Mouse (Mus musculus): ENCODE measurements at regions not wholly inside any gene's neighbourhood (a gene's known extent, or its start where the extent isn't known, plus 50 kb on each side); places are given as distances from the start of the nearest gene placed in this dataset.

DNA sequence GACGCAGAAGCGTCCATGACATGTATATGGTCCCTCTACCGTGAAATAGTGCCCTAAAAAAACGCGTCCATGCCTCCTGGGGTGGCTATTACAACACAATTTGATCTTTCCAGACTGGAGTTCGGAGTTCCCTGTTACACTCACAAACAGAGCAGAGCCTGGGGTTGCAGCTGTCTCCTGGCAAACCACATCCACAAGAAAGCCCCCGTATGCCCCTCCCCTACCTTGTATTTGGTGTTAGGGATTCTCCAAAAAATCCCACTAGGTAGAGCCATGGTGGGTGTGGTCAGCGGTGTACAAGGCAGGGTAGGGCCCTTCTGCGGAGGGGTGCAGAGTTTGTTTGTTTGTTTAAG lies 70.0 kb downstream of the Tnp1 start:
- no peak for TF ChIP-seq CTCF (IDR thresholded peaks at IDR 0.05; ENCODE audit: low read depth)
- no peak overlapping the region for H3K4me3 ChIP-seq (ENCODE audit: low read depth, low read length)

DNA sequence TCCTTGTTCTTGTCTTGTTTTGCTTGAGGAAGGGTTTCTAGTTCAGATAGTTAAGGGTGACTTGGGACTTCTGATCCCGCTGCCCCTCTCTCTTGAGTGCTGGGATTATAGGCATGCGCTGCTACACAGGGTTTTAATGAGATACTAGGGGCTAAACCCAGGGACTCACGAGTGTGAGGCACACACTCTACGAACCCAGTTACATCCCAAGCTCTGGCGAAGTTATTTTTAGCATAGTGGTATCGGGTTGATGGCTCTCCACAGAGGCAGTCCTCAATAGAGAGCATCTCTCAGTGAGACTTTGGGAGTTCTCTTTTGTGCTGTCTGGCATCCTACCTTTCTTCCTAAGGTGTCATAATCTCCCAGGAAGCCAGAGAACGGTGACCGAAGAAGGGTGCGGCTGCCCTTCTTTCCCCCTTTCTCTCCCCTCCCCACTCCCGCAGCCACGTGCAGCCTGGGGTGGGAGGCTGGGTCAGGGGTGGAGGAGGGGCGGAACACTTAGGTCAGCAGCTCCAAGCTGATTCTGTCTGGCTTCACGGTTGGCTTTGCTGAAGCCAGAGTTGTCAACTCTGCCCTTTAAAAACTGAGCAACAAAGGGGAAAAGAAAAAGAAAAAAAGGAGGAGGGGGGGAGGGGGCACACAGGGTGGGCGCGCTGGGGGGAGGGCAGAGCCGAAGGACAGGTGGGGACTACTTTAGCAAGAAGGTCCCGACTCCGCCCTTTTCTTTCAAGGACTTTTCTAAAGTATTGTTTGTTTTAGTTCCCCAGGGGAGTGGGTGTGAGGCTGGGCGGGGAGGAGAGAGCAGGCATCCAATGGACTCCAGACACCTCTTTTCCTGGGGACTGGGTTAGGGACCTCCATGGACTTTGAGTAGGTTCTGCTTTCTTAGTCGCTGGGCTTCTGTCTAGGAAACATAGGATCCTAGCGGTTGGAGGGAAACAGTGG lies 70.4 kb upstream of the Igfbp5 start:
- peak overlapping the region; percentile 57 for H3K27ac ChIP-seq (ENCODE audit: low read depth, low read length)

More for the DNA sequence above, 70.0 kb downstream of the Tnp1 start:
- Histone ChIP-seq H3K4me1 (replicated peaks; ENCODE audit: control insufficient read depth, insufficient read depth, low read length) (peaks cover 10% of the 10 kb centered on the region; the same call in 1 of the 2 replicates), H3K36me3 (ENCODE audit: control insufficient read depth, insufficient read depth) (no peaks in the 10 kb centered on the region), H3K9me3 (ENCODE audit: control insufficient read depth) (no peaks in the 10 kb centered on the region), H3K27me3 (replicated peaks; ENCODE audit: control insufficient read depth, insufficient read depth, low read length) (no peaks in the 10 kb centered on the region), H3K9ac (ENCODE audit: low read depth, low read length) (no peak overlapping the region), H3K27ac (ENCODE audit: low read depth, low read length) (peak overlapping the region; percentile 57), H3K4me2 (replicated peaks; ENCODE audit: low read depth) (peak overlapping the region; percentile 51)
- 0 out of 2 replicates have a peak, but pooled peaks have one; percentile 2 for ATAC-seq
- 14% methylated on average over 9 of the region's 9 CpGs for WGBS

DNA sequence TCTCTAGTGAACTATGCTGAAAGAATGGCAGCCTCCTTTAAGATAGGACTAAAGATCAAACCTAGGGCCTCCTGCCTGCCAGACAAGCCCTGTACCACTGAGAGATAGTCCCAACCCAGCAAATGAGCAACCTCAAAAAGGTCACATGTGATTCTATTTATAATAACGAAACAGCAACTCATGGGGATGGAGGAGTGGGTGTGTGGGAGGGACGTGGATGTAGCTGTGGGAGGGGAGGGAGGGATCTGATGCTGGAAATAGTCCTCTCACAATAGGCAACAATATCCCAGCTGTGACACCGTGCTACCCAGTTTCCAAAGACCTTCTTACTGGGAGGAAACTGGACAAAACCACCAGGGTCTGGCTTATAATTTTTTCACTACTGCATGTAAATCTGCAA lies 69.5 kb upstream of the Igfbp5 start:
- Histone ChIP-seq H3K27ac (ENCODE audit: low read depth, low read length) (no peak overlapping the region), H3K27me3 (replicated peaks; ENCODE audit: control insufficient read depth, insufficient read depth, low read length) (no peaks in the 10 kb centered on the region), H3K4me2 (replicated peaks; ENCODE audit: low read depth) (no peak overlapping the region), H3K9me3 (ENCODE audit: control insufficient read depth) (no peaks in the 10 kb centered on the region), H3K4me3 (ENCODE audit: low read depth, low read length) (no peak overlapping the region), H3K36me3 (ENCODE audit: control insufficient read depth, insufficient read depth) (no peaks in the 10 kb centered on the region), H3K9ac (ENCODE audit: low read depth, low read length) (no peak overlapping the region), H3K4me1 (replicated peaks; ENCODE audit: control insufficient read depth, insufficient read depth, low read length) (peaks cover 10% of the 10 kb centered on the region; the same call in 1 of the 2 replicates)
- TF ChIP-seq CTCF (IDR thresholded peaks at IDR 0.05; ENCODE audit: low read depth) = no peak
- 43% methylated on average over 3 of the region's 3 CpGs for WGBS
- no peak for ATAC-seq

More for the DNA sequence above, 70.4 kb upstream of the Igfbp5 start:
- no peak for TF ChIP-seq CTCF (IDR thresholded peaks at IDR 0.05; ENCODE audit: low read depth)
- no peaks in the 10 kb centered on the region for H3K9me3 ChIP-seq (ENCODE audit: control insufficient read depth)
- no peaks in the 10 kb centered on the region for H3K36me3 ChIP-seq (ENCODE audit: control insufficient read depth, insufficient read depth)
- H3K27me3 ChIP-seq (replicated peaks; ENCODE audit: control insufficient read depth, insufficient read depth, low read length) = no peaks in the 10 kb centered on the region
- H3K9ac ChIP-seq (ENCODE audit: low read depth, low read length) = 0 out of 2 replicates have a peak overlapping the region, but pooled peaks have one; percentile 4
- peak overlapping the region; percentile 51 for H3K4me2 ChIP-seq (replicated peaks; ENCODE audit: low read depth)
- H3K4me3 ChIP-seq (ENCODE audit: low read depth, low read length) = no peak overlapping the region
- peaks cover 10% of the 10 kb centered on the region; the same call in 1 of the 2 replicates for H3K4me1 ChIP-seq (replicated peaks; ENCODE audit: control insufficient read depth, insufficient read depth, low read length)
- ATAC-seq = peak; percentile 23
- 11% methylated on average over 21 of the region's 21 CpGs for WGBS

DNA sequence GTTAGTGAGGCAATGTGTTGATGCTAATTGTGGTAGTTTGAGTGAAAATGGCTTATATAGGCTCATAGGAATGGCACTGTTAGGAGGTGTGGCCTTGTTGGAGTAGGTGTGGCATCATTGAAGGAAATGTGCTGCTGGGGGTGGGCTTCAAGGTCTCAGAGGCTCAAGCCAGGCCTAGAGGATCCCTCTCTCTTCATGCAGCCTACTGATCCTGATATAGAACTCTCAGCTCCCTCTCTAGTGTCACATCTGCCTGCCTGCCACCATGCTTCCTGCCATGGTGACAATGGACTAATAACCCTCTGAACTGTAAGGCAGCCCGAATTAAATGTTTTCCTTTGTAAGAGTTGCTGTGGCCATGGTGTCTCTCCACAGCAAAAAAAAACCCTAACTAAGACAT lies 68.4 kb upstream of the Igfbp5 start:
- Histone ChIP-seq H3K9me3 (ENCODE audit: control insufficient read depth) (no peaks in the 10 kb centered on the region), H3K4me2 (replicated peaks; ENCODE audit: low read depth) (peak overlapping the region; percentile 30), H3K36me3 (ENCODE audit: control insufficient read depth, insufficient read depth) (no peaks in the 10 kb centered on the region), H3K4me1 (replicated peaks; ENCODE audit: control insufficient read depth, insufficient read depth, low read length) (peaks cover 10% of the 10 kb centered on the region; the same call in 1 of the 2 replicates), H3K27me3 (replicated peaks; ENCODE audit: control insufficient read depth, insufficient read depth, low read length) (no peaks in the 10 kb centered on the region), H3K27ac (ENCODE audit: low read depth, low read length) (no peak overlapping the region), H3K4me3 (ENCODE audit: low read depth, low read length) (no peak overlapping the region), H3K9ac (ENCODE audit: low read depth, low read length) (no peak overlapping the region)
- 88% methylated on average over 1 of the region's 1 CpGs for WGBS
- TF ChIP-seq CTCF (IDR thresholded peaks at IDR 0.05; ENCODE audit: low read depth) = no peak
- ATAC-seq = no peak

DNA sequence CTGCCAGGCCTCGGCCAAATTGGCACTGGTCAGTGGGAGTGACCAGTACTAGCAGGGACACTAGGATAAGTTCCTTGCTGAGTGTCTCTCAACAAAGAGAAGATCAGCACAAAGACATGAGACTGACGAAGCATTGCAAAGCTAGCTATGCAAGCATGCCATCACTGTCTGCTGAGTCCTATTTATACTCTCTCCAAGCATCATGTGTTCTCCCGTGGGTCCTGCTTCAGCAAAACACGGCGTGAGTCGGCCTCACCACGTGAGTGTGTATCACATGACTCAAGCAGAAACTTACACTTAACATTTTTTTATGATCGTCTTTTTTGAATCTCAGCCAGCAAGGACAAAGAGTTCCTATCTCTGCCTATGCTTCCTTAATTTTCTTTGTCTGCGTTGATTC lies 67.7 kb upstream of the Igfbp5 start:
- H3K4me1 ChIP-seq (replicated peaks; ENCODE audit: control insufficient read depth, insufficient read depth, low read length) = peaks cover 10% of the 10 kb centered on the region; the same call in 1 of the 2 replicates
- H3K4me3 ChIP-seq (ENCODE audit: low read depth, low read length) = no peak overlapping the region
- no peaks in the 10 kb centered on the region for H3K27me3 ChIP-seq (replicated peaks; ENCODE audit: control insufficient read depth, insufficient read depth, low read length)
- H3K9me3 ChIP-seq (ENCODE audit: control insufficient read depth) = no peaks in the 10 kb centered on the region
- no peak overlapping the region for H3K27ac ChIP-seq (ENCODE audit: low read depth, low read length)
- H3K36me3 ChIP-seq (ENCODE audit: control insufficient read depth, insufficient read depth) = no peaks in the 10 kb centered on the region
- 53% methylated on average over 9 of the region's 9 CpGs for WGBS
- TF ChIP-seq CTCF (IDR thresholded peaks at IDR 0.05; ENCODE audit: low read depth) = no peak
- no peak overlapping the region; the same call in 1 of the 2 replicates for H3K4me2 ChIP-seq (replicated peaks; ENCODE audit: low read depth)
- H3K9ac ChIP-seq (ENCODE audit: low read depth, low read length) = no peak overlapping the region
- peak; percentile 59 for ATAC-seq

DNA sequence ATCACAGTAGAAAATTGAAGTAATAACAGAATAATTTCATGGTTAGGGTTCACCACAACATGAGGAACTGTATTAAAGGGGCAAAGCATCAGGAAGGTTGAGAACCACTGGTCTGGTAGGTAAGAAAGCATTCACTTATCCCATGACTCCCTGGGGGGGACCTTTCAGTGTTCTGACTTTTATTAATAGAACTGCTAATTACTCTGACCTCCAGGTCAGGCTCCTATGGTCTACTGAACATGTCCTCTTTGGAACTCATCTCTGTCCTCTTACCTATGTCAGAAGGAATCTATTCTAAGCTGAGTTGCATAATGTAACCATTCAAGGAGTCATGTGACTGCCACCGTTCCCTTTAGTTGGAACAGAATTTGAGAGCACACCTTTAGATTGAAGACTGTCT lies 65.3 kb upstream of the Igfbp5 start:
- WGBS = 69% methylated on average over 1 of the region's 1 CpGs

More for the DNA sequence above, 65.3 kb upstream of the Igfbp5 start:
- Histone ChIP-seq H3K27ac (ENCODE audit: low read depth, low read length) (no peak overlapping the region), H3K4me2 (replicated peaks; ENCODE audit: low read depth) (no peak overlapping the region), H3K9ac (ENCODE audit: low read depth, low read length) (no peak overlapping the region), H3K4me3 (ENCODE audit: low read depth, low read length) (no peak overlapping the region), H3K36me3 (ENCODE audit: control insufficient read depth, insufficient read depth) (no peaks in the 10 kb centered on the region), H3K4me1 (replicated peaks; ENCODE audit: control insufficient read depth, insufficient read depth, low read length) (no peaks in the 10 kb centered on the region), H3K27me3 (replicated peaks; ENCODE audit: control insufficient read depth, insufficient read depth, low read length) (no peaks in the 10 kb centered on the region), H3K9me3 (ENCODE audit: control insufficient read depth) (no peaks in the 10 kb centered on the region)
- TF ChIP-seq CTCF (IDR thresholded peaks at IDR 0.05; ENCODE audit: low read depth) = no peak
- ATAC-seq = no peak
